Mouse (Mus musculus) spleen, adult 2 months (tissue): ENCODE measurements around the gene Chid1. TPM values are rescaled to one million over a fixed set of nuclear protein-coding genes. Genes with fewer than 3 reads are reported as not detected.
"Not testable (repeated sequence)": the region's sequence is repeated elsewhere in the genome, so short reads cannot be mapped to it uniquely, and the experiment has no call there.

Experiments used
- DNase-seq, 2 experiments: peaks; one replicate each; pipeline versions ENCODE4 v3.0.0 to v3.0.0-alpha.2; 2012 to 2021; ENCODE audit warnings: low spot score in 2 of 2, low read depth in 1 of 2
- H3K27ac ChIP-seq: fragments of 200-500 bp; 2 replicates; pipeline ENCODE4 v1.5.1; 2012; ENCODE audit warnings: low read length, inconsistent platforms; ENCODE audit not compliant: insufficient read depth
- H3K27me3 ChIP-seq: fragments of 200-500 bp; 2 replicates; pipeline ENCODE4 v1.6.1; 2012; ENCODE audit warnings: mild to moderate bottlenecking, moderate library complexity, low read length, inconsistent platforms; ENCODE audit not compliant: control insufficient read depth, insufficient read depth
- H3K36me3 ChIP-seq: fragments of 200-500 bp; 2 replicates; pipeline ENCODE4 v1.6.1; 2012; ENCODE audit warnings: mild to moderate bottlenecking, low read length, inconsistent platforms; ENCODE audit not compliant: control insufficient read depth, insufficient read depth
- H3K4me1 ChIP-seq: fragments of 200-500 bp; 2 replicates; pipeline ENCODE4 v1.6.1; 2011; ENCODE audit warnings: inconsistent platforms; ENCODE audit not compliant: control insufficient read depth, insufficient read depth, insufficient read length
- H3K4me3 ChIP-seq: fragments of 200-500 bp; 2 replicates; pipeline ENCODE4 v1.5.1; 2011; ENCODE audit warnings: mild to moderate bottlenecking, inconsistent platforms; ENCODE audit not compliant: insufficient read depth, insufficient read length; ENCODE audit errors: extremely low read depth
- CTCF ChIP-seq: fragments of 200-500 bp; IDR thresholded peaks from 2 replicates; pipeline ENCODE4 v1.5.1; 2011; ENCODE audit warnings: mild to moderate bottlenecking, inconsistent platforms; ENCODE audit not compliant: insufficient read depth, insufficient read length, insufficient replicate concordance; ENCODE audit errors: extremely low read depth
- POLR2A ChIP-seq: fragments of 200-500 bp; IDR thresholded peaks from 2 replicates; pipeline ENCODE4 v1.6.1; 2011; ENCODE audit warnings: low read depth, low read length, inconsistent platforms
- WGBS: fragments of 180-500 bp; shearing (Covaris S2); methylation state at CpG from one replicate; pipeline ENCODE4 v1.1.7; 2018; 5-methylcytosine and 5-hydroxymethylcytosine counted together
- polyA plus RNA-seq: library from polyadenylated mRNA; depleted of rRNA; stranded (reverse); fragments of >200 nt; gene quantifications from 2 replicates; pipeline ENCODE4 v1.2.3, GENCODE M21; 2012

Gene Chid1
- polyA plus RNA-seq, 1 experiment: 13.8 TPM

GRCm38 (mm10) chr7:141455610-141456314 is 83.9 kb downstream of the Chid1 start:
- TF ChIP-seq POLR2A (peak; percentile 17; the same call in 1 of the 2 replicates), CTCF (no peak)
- H3K27me3 ChIP-seq: no peaks in the 10 kb centered on the region
- H3K4me3 ChIP-seq: peak overlapping the region; percentile 72
- H3K36me3 ChIP-seq: peaks cover 29% of the 10 kb centered on the region
- 2% methylated on average over 23 of the region's 23 CpGs for WGBS
- DNase-seq: peak in 1 of 2 experiments; percentile 50
- H3K4me1 ChIP-seq: peaks cover 11% of the 10 kb centered on the region; the same call in 1 of the 2 replicates
- peak overlapping the region; percentile 88 for H3K27ac ChIP-seq

- peak; percentile 83 to 95 for DNase-seq
Measured at GRCm38 (mm10) chr7:141454967-141455551, 84.6 kb downstream of the Chid1 start, which contains the start of gene Pnpla2. Gene Pnpla2, plus strand, starts transcription at chr7:141455198.

GRCm38 (mm10) chr7:141453636-141454035 is 86.0 kb downstream of the Chid1 start:
- Histone ChIP-seq H3K27me3 (no peaks in the 10 kb centered on the region), H3K36me3 (peaks cover 24% of the 10 kb centered on the region), H3K4me1 (peaks cover 11% of the 10 kb centered on the region; the same call in 1 of the 2 replicates), H3K27ac (no peak overlapping the region), H3K4me3 (no peak overlapping the region)
- DNase-seq: no peak
- WGBS: 76% methylated on average over 2 of the region's 2 CpGs
- TF ChIP-seq CTCF (no peak), POLR2A (no peak)

More at GRCm38 (mm10) chr7:141454967-141455551, 84.6 kb downstream of the Chid1 start, which contains the start of gene Pnpla2:
- H3K4me1 ChIP-seq: peaks cover 11% of the 10 kb centered on the region; the same call in 1 of the 2 replicates
- no peak for TF ChIP-seq CTCF
- peak; percentile 95 for TF ChIP-seq POLR2A
- WGBS: under 1% methylated on average over 45 of the region's 45 CpGs
- H3K27me3 ChIP-seq: no peaks in the 10 kb centered on the region
- H3K27ac ChIP-seq: peak within 1 kb of the TSS; percentile 88
- peak within 1 kb of the TSS; percentile 72 for H3K4me3 ChIP-seq
- H3K36me3 ChIP-seq: peaks cover 29% of the 10 kb centered on the region

- Histone ChIP-seq H3K4me3 (no peak overlapping the region), H3K36me3 (peaks cover 12% of the 10 kb centered on the region), H3K27ac (no peak overlapping the region), H3K27me3 (no peaks in the 10 kb centered on the region), H3K4me1 (peaks cover 11% of the 10 kb centered on the region; the same call in 1 of the 2 replicates)
- TF ChIP-seq CTCF (no peak), POLR2A (no peak)
- peak in 1 of 2 experiments; percentile 2 for DNase-seq
Measured at GRCm38 (mm10) chr7:141451928-141452327, 87.7 kb downstream of the Chid1 start.

- peak; percentile 91 for DNase-seq
- TF ChIP-seq CTCF: no peak
- TF ChIP-seq POLR2A: peak; percentile 83
Measured at GRCm38 (mm10) chr7:141447110-141447991, 92.3 kb downstream of the Chid1 start, which contains the start of gene Rplp2. Gene Rplp2, plus strand, starts transcription at chr7:141447370.

DNA sequence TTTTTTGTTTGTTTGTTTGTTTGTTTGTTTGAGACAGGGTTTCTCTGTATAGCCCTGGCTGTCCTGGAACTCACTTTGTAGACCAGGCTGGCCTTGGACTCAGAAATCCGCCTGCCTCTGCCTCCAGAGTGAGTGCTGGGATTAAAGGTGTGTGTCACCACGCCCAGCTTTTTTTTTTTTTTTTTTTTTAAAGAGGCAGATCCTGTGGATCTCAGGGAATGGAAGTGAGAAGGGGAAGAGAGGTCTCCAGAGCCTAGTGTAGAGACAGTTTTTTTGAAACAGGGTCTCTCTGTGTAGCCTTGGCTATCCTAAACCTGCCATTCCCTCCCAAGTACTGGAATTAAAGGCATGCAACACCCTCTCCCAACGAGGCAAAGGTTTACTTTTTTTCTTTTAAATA is 93.3 kb downstream of the Chid1 start:
- not testable (repeated sequence) for DNase-seq, H3K4me3 ChIP-seq, H3K36me3 ChIP-seq, H3K27ac ChIP-seq, H3K27me3 ChIP-seq
- peaks cover 12% of the 10 kb centered on the region; the same call in 1 of the 2 replicates for H3K4me1 ChIP-seq
- 89% methylated on average over 3 of the region's 3 CpGs for WGBS

More at GRCm38 (mm10) chr7:141447110-141447991, 92.3 kb downstream of the Chid1 start, which contains the start of gene Rplp2:
- Histone ChIP-seq H3K36me3 (peaks cover 12% of the 10 kb centered on the region), H3K27me3 (no peaks in the 10 kb centered on the region), H3K4me3 (peak within 1 kb of the TSS; percentile 95), H3K27ac (peak within 1 kb of the TSS; percentile 95), H3K4me1 (peaks cover 12% of the 10 kb centered on the region; the same call in 1 of the 2 replicates)
- under 1% methylated on average over 63 of the region's 63 CpGs for WGBS
